Mouse (Mus musculus): ENCODE data around the gene Adamtsl4. TPM values are rescaled to one million over a fixed set of nuclear protein-coding genes. Genes with fewer than 3 reads are reported as not detected.
A peak's percentile ranks its signal among the peaks of the same experiment; 100 is the strongest.
"Not testable (repeated sequence)": the region's sequence is repeated elsewhere in the genome, so short reads cannot be mapped to it uniquely, and the experiment has no call there.

Adamtsl4 gene
- total RNA-seq, 2 experiments from 2014 or later = 25.9 to 30.8 TPM

DNA sequence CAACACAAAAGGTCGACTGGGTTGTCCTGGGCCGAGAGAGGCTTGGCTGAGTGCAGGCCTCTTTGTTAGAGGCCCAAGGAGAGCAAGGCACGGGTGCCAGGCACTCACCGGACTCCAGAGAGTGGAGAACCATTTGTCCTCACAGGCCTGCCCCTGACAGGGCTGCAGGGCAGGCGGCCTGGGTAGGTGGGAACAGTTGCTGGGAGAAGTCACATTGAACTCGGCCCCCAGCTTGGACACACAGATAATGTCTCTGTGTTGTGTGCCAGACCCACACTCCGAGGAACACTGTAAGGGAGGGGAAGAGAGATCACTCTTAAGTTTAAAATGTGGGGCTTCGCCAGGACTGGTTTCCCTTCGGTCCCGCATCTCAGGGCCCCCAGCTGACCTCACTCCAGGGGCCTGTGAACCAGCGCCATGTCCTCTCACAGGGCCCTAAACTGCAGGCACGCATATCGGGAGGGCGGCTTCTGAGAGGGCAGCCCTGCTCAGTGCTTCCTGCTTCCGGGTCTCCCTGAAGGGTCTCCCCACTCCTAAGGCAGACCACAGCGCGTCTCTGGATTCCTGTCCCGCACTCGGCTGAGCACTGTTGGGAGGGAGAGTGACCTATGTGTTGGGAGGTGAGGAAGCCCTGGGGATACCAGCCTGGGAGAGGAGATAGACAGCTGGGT is 10.2 kb downstream of the Adamtsl4 start:
- DNase-seq (ENCODE audit: low spot score) = no peak

- DNase-seq (ENCODE audit: low spot score) = peak; percentile 90
Measured at GRCm38 (mm10) chr3:95676745-95677419, 10.8 kb downstream of the Adamtsl4 start.

GRCm38 (mm10) chr3:95675301-95676092 is 12.2 kb downstream of the Adamtsl4 start:
- DNase-seq (ENCODE audit: low spot score) = peak; percentile 91

- DNase-seq (ENCODE audit: low spot score) = peak; percentile 66
Measured at GRCm38 (mm10) chr3:95674812-95675211, 12.9 kb downstream of the Adamtsl4 start.

GRCm38 (mm10) chr3:95674236-95674635 is 13.5 kb downstream of the Adamtsl4 start:
- DNase-seq (ENCODE audit: low spot score) = peak; percentile 87

DNA sequence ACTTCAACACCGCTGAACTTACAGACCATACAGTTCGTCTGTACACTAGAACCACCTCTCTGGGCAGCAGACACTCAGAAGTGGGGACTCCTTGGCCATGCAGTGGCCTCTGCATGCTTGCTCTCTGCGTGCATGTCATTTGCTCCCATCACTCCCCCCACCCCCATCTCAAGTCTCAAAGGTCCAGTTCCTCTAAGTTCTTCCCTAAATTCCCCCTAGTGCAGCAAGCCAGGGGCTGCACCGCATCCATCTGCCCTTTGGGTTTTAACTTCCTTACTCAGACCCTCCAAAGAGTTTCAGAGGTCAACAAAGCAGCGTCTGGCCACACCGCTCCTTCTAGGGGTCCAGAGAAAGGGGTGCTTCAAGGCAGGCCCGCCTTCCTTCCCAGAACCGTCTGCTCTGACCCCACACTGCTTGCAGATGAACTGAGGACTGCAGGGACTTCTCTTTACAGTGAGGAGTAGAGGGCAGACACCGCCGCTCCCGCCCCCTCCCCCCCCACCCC is 14.0 kb downstream of the Adamtsl4 start:
- no peak for DNase-seq (ENCODE audit: low spot score)

GRCm38 (mm10) chr3:95672861-95673706 is 14.6 kb downstream of the Adamtsl4 start:
- peak; percentile 56 for DNase-seq (ENCODE audit: low spot score)

DNA sequence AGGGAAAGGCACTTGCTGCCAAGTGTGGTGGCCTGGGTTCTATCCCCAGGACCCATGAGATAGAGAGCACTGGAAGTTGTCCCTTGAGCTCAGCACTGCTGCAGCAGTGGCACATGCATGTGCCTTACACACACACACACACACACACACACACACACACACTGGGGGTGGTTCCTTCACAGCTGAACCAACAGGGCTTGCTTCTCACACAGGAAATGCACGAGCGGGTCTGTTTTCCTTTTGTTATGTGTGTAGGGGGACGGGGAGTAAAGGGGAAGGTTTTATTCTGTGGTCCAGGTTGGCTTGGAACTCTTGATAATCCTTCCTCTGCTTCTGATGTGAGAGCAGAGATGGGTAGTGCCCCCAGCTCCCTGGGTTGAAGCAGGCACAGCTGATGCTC is 15.3 kb downstream of the Adamtsl4 start:
- DNase-seq (ENCODE audit: low spot score) = no peak

- DNase-seq (ENCODE audit: low spot score) = no peak
Measured at GRCm38 (mm10) chr3:95671201-95671600, 16.5 kb downstream of the Adamtsl4 start.

DNA sequence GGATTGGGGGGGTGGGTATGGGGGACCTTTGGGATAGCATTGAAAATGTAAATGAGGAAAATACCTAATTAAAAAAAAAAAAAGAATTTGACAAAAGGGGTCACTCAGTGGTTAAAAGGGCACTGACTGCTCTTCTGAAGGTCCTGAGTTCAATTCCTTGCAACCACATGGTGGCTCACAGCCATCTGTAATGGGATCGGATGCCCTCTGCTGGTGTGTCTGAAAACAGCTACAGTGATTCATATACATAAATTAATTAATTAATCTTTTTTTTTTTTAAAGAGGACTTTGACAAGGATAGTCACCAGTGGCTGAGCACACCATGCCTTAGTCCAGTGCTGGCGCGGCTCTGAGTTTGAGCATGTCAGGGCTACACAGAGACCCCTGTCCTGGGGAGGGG is 17.3 kb downstream of the Adamtsl4 start:
- DNase-seq (ENCODE audit: low spot score) = not testable (repeated sequence)

DNA sequence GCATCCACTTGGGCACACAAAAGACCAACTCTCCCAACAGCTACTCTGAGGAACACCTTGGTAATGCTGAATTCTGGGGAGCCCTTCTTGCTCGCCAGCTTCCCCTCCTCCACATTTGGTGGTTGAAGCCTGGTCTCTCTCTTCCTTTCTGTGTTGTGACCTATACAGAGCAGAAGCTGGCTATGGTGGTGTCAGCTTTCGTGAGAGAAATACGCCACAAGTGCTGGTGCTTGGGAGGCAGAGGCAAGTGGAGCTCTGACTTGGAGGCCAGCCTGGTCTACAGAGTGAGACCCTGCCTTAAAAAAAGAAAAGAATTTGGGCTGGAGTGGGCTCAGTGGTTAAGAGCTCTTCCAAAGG is 18.4 kb downstream of the Adamtsl4 start:
- DNase-seq (ENCODE audit: low spot score) = no peak

- no peak for DNase-seq (ENCODE audit: low spot score)
Measured at GRCm38 (mm10) chr3:95668589-95669308, 19.0 kb downstream of the Adamtsl4 start.

- DNase-seq (ENCODE audit: low spot score) = peak; percentile 72
Measured at GRCm38 (mm10) chr3:95668026-95668425, 19.7 kb downstream of the Adamtsl4 start.

DNA sequence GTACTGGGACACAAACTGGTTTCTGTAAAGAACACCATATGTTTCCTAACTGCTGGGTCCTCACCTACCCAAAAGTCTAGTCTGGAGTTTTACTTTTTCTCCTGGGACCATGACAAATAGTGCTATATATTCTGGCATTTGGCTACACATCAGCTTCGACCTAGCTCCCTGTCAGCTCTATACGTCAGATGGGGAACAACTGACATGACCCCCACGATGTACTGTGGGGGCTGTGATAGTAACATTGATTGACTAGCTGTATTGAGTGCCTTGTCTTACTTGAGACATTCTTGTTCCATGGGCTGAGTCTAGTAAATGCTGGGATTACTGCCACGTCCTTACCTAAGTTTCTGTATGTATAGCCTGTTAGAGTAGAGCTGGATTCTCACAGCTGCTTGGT is 20.2 kb downstream of the Adamtsl4 start:
- peak; percentile 1 for DNase-seq (ENCODE audit: low spot score)

DNA sequence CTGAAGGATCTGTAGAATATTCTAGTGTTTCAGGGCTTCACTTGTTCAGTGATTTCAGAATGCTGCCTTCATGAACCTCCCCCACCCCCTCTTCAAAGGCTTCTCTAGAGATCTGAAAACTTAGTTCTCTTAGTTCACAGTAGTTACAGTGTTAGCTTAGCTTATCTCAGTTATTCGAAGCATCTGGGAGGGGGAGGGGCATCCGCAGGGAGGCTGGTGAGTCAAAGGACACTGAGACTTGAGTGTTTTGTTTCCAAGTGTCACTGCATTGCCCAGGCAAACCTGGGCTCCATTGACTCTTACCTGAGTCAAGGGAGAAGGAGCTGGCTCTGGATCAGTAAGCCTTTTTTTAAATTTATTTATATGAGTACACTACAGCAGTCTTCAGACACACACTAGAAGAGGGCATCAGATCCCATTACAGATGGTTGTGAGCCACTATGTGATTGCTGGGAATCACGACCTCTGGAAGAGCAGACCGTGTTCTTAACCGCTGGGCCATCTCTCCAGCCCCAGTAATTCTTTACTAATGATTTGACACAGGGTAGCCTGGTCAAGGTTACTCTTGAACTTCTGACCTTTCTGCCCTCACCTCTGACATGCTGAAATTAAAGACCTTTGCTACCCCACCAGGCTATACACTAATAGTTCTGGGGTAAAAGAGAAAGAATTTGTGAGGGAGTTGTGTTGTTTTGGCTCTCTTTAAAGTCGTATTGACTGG is 21.4 kb downstream of the Adamtsl4 start:
- peak; percentile 40 for DNase-seq (ENCODE audit: low spot score)

DNA sequence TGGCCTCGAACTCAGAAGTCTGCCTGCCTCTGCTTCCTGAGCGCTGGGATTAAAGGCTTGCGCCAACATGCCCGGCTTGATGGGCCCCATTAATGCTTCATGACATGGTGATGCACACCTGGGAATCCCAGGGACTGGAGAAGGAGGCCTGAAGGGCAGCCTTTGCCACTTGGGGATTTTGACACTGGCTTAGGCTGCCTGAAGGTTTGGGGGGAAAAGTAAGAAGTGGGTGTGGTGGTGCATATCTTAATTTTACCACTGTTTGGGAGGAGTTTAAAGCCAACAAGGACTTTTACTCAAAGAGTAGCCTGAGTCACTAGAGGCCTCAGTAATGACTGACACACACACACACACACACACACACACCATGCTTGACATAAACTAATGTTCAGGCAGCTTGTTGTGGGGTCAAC is 22.8 kb downstream of the Adamtsl4 start:
- DNase-seq (ENCODE audit: low spot score) = peak; percentile 3

DNA sequence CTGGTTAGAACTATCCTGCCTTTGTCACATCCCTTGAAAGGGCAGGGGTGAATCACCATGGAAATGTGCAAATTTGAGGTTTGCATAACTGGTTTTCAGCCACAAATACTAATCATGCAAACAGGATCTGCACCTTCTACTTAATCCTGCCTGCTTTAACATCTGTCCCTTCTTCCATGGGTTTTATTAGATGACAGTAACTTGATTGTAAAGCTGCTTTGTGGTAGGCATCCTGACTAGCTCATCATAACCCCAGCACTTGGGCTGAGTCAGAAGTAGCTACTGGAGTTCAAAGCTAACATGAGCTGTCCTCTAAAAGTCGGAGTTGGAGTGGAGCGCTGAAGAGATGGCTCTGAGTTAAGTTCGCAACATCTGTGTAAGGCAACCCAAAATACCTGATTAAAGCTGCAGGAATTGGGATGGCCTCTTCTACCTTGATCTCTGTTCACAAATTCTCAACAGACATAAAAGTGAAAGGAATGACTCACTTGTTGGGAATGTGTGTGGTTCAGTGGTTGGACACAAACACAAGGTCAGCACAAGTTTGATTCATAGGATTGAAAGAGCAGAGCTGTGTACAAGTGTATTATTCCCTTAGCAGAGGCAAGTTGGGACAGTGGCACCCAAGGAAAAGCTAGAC is 23.6 kb downstream of the Adamtsl4 start:
- peak; percentile 28 for DNase-seq (ENCODE audit: low spot score)

DNA sequence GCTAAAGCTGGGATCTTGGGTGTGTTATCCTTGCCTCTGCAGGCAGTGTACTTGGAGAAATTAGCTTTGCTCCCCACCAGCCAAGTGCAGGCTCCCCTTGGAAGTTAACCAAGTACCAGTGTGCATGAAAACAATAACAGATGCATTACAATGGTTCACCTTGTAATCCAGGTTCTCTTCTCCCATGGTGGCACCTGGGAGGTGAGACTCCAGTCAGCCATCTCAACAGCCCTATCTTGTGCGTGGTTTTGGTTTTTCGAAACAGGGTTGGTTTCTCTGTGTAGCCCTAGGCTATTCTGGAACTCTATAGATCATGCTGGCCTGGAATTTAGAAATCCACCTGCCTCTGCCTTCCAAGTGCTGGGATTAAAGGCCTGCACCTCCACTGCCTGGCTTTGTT is 24.2 kb downstream of the Adamtsl4 start:
- no peak for DNase-seq (ENCODE audit: low spot score)

GRCm38 (mm10) chr3:95662724-95663449 is 24.8 kb downstream of the Adamtsl4 start:
- no peak for DNase-seq (ENCODE audit: low spot score)
